9 mouse cellular contexts compared by ENCODE assay signal in genomic region chr10:42950252-42950751, GRCm38 (mm10).
A peak's percentile ranks its signal among the peaks of the same experiment; 100 is the strongest.
DNase-seq lines count a peak whose midpoint lies in the region; ATAC-seq and TF ChIP-seq lines count a peak whose summit lies in the region.
"Had no signal": no experiment of that assay in that cellular context is flagged by ENCODE, and none has a peak within 500 bp of the region (broad histone marks: within the 10 kb centered on the region; RNA-seq: fewer than 3 reads in every experiment).

No protein-coding gene starts in this region.

- no peak overlapping the region for H3K9ac ChIP-seq in hindbrain, postnatal 0 days (replicated peaks; ENCODE audit: low read length)

- no peaks in the 10 kb centered on the region for H3K36me3 ChIP-seq in hindbrain, postnatal 0 days (ENCODE audit: insufficient read depth, low read length)

- 0 out of 2 replicates have a peak overlapping the region, but pooled peaks have one; percentile 18 for H3K4me2 ChIP-seq in hindbrain, postnatal 0 days (ENCODE audit: low read depth, low read length)

- H3K4me3 ChIP-seq in gastrocnemius, adult 2 months, result peak overlapping the region; percentile 56
- no peak overlapping the region for H3K4me3 ChIP-seq in hindbrain, postnatal 0 days (ENCODE audit: low read length)
- H3K4me3 ChIP-seq in layer of hippocampus, adult 2 months, result no peak overlapping the region

- H3K27ac ChIP-seq in gastrocnemius, adult 2 months, result peak overlapping the region; percentile 88
- no peak overlapping the region for H3K27ac ChIP-seq in hindbrain, postnatal 0 days
- H3K27ac ChIP-seq in layer of hippocampus, adult 2 months, result no peak overlapping the region

- H3K9me3 ChIP-seq in hindbrain, postnatal 0 days (ENCODE audit: low read length), result no peaks in the 10 kb centered on the region

- peak; percentile 72 for DNase-seq in gastrocnemius, adult 2 months
- DNase-seq in gastrocnemius, postnatal 4 days (ENCODE audit: low spot score in 2 of 2), result no peak
- peak; percentile 74 for DNase-seq in embryo, embryonic 11 days
- no peak for DNase-seq in hindbrain, postnatal 0 days (ENCODE audit: low spot score)
- peak; percentile 32 for DNase-seq in lung, postnatal 36 days
- no peak for DNase-seq in layer of hippocampus, adult 2 months (ENCODE audit: low spot score in 2 of 2)
- DNase-seq in cerebellum, postnatal 36 days, result no peak

- H3K27me3 ChIP-seq in hindbrain, postnatal 0 days (ENCODE audit: insufficient read depth, low read length), result no peaks in the 10 kb centered on the region
- H3K27me3 ChIP-seq: CH12.LX had no signal

- TF ChIP-seq CTCF in gastrocnemius, adult 2 months (IDR thresholded peaks at IDR 0.05), result no peak
- no peak for TF ChIP-seq CTCF in hindbrain, postnatal 0 days (IDR thresholded peaks at IDR 0.05; ENCODE audit: low read depth)
- TF ChIP-seq CTCF in layer of hippocampus, adult 2 months (conservative IDR thresholded peaks at IDR 0.05), result no peak

- 3% methylated on average over 8 of the region's 8 CpGs for WGBS in hindbrain, postnatal 0 days

- peak; percentile 70 for ATAC-seq in hindbrain, postnatal 0 days
- no peak for ATAC-seq in erythroid progenitor cell, adult 5-6 weeks (replicated peaks; ENCODE audit: low FRiP score, poor library complexity, severe bottlenecking)

- no peaks in the 10 kb centered on the region for H3K4me1 ChIP-seq in hindbrain, postnatal 0 days (ENCODE audit: insufficient read depth, low read length)

- intact Hi-C loops in gastrocnemius, adult 2 months (cut with DNase I), result loop anchor here (10.0 kb wide), 1 partner anchor 524 kb away; the partner anchor contains the start of gene Bend3

Comparison
In these comparisons a context has a peak if more than half of its experiments do, and no peak if none do; other contexts are left out.
1. DNase-seq: peak in gastrocnemius, adult 2 months (single experiment), embryo, embryonic 11 days (single experiment) and lung, postnatal 36 days (single experiment); none in gastrocnemius, postnatal 4 days (0 of 2), hindbrain, postnatal 0 days (single experiment), layer of hippocampus, adult 2 months (0 of 2) and cerebellum, postnatal 36 days (0 of 2).